Mouse (Mus musculus): Measurements from ENCODE around the gene Gm28079. TPM values are rescaled to one million over a fixed set of nuclear protein-coding genes. Genes with fewer than 3 reads are reported as not detected.
"Not testable (repeated sequence)": the region's sequence is repeated elsewhere in the genome, so short reads cannot be mapped to it uniquely, and the experiment has no call there.

Gm28079 gene
- not detected for total RNA-seq (2022)

GRCm38 (mm10) chrY:70014799-70015198 lies at the start of gene Gm28079:
Gene Gm28079 (minus strand): TSS chrY:70014899.
- DNase-seq (ENCODE audit: low spot score in 2 of 2): not testable (repeated sequence)
